10 mouse cellular contexts compared by ENCODE assay signal in the genomic region with DNA sequence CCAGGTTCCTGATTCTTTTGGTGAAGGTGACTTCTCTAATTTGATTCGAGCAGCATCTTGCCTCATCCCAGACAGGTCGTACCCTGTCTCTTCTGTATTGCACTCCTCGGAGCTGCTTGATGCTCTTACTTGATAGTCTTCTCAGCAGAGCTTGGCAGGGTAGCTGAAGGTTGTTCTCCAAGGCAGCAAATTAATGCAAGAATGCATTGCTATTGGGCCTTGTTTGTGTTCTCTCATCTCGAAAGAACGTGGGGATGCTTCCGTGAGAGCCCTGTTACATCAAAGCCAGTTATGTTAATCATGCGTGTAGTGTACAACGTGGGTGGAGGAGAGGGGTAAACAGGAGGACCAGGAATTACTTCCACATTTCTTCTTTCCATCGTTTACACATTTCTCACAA.
"Had no signal": no experiment of that assay in that cellular context is flagged by ENCODE, and none has a peak within 500 bp of the region (broad histone marks: within the 10 kb centered on the region; RNA-seq: fewer than 3 reads in every experiment).

No protein-coding gene starts in this region.

- ATAC-seq: liver, postnatal 0 days; lung, postnatal 0 days; midbrain, embryonic 13.5 days; midbrain, embryonic 15.5 days had no signal

- DNase-seq: liver, postnatal 0 days; lung, adult 2 months; lung, postnatal 14 days; lung, postnatal 36 days; right cerebral cortex, postnatal 14 days; thymus, adult 2 months; thymus, postnatal 36 days had no signal
